Mouse (Mus musculus) embryo, embryonic 10.5 days (tissue): ENCODE results near the gene Kng2.
"Not testable (repeated sequence)": the region's sequence is repeated elsewhere in the genome, so short reads cannot be mapped to it uniquely, and the experiment has no call there.

ENCODE experiments used
- DNase-seq: peaks from one replicate; pipeline ENCODE4 v3.0.0-alpha.2; 2015; ENCODE audit warnings: low spot score

The Kng2 gene

DNA sequence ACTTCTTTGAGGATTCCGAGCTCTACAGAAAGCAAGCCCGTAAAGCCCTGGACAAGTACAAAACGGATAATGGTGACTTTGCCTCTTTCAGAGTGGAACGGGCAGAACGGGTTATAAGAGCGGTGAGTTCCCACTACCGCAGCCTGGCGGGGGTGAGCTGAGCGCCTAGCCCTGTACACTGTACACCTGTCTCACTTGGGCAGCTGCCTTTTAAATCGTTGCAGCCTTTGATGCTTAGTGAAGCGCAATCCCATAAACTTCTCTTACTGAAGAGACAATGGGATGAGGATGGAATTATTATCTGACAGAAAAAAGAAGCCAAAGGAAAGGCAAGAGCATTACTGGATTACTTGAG is 73.2 kb downstream of the Kng2 start:
- no peak for DNase-seq

DNA sequence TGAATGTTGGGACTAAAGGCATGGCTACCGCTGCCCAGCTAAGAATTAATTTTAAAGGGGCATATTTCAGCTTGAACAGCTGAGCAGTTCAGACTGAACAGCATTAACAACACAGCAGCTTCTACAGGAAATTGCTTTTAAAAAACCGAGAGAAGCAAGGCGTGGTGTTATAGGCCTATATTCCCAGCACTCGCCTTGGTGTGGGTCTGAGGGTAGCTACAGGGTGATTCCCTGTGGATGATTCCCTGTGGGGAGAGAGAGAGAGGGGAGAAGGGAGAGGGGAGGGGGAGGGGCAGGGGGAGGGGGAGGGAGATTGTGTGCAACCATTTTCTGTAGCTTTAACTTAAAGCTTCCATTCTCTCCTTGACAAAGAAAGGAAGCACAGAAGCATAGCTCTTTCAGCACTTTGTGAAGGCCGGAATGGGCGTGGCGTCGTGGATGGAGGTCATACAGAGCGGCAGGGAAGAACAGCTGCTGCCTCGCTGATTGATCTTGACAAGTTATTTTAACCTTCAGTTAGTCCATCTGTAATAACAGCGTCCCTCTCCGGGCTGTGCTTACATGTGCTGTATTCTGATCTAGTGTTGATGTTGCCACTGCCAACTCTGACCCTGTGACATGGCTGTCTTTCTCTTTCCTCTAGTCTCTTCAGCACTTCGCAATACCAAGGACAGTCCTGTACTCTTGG is 73.7 kb downstream of the Kng2 start:
- peak; percentile 82 for DNase-seq

DNA sequence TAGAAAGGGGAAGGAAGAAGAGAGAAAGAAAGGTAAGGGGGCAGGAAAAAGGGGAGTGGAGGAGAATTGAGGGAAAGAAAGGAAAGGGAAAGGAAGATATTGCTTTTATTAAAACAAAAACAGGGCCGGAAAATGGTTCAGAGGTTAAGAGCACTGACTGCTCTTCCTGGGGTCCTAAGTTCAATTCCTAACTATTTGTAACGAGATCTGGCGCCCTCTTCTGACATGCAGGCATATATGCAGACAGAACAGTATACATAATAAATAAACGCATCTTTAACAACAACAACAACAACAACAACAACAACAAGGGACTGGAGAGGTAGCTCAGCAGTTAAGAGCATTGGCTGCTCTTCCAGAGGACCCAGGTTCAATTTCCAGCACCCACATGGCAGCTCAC is 76.2 kb downstream of the Kng2 start:
- DNase-seq, result peak; percentile 29

DNA sequence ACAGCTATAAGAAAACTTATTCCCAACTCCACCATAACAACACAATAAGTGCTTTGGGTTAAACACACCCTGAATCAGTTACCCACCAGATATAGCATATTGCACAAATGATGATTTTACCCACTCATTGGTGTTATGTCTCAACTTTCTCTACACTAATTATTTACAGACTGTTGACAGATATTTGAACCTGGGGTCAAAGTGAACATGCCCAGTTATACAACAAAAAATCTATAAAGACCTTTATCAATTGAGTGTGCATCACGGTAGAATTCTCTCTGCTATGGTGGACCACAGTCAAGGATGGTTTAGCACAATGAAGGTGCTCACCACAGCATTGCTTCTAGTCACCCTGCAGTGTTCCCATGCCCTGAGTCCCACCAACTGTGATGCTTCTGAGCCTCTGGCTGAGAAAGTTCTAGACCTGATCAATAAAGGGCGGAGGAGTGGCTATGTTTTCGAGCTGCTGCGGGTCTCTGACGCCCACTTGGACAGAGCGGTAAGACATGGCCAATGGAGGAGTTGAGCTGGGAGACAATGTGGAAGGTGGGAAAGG is 78.4 kb downstream of the Kng2 start, which contains the start of gene Hrg:
Gene Hrg, plus strand, starts transcription at position 233 of the 556 bp plus-strand sequence.
- no peak for DNase-seq

DNA sequence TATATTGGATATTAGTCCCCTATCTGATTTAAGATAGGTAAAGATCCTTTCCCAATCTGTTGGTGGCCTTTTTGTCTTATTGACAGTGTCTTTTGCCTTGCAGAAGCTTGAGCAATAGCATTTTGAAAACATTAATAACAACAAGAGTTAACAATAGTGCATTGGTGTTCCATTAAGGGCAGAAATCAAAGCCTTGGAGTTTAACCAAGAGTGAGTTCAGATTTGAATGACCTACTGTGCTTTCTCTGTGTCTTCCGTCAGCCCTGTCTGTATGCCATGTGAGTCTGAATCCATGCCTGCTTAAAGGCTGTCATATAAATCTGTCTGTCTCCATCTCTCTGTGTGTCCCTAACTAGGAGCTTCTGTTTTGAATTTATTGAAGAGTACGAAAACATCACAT is 81.9 kb downstream of the Kng2 start:
- no peak for DNase-seq

DNA sequence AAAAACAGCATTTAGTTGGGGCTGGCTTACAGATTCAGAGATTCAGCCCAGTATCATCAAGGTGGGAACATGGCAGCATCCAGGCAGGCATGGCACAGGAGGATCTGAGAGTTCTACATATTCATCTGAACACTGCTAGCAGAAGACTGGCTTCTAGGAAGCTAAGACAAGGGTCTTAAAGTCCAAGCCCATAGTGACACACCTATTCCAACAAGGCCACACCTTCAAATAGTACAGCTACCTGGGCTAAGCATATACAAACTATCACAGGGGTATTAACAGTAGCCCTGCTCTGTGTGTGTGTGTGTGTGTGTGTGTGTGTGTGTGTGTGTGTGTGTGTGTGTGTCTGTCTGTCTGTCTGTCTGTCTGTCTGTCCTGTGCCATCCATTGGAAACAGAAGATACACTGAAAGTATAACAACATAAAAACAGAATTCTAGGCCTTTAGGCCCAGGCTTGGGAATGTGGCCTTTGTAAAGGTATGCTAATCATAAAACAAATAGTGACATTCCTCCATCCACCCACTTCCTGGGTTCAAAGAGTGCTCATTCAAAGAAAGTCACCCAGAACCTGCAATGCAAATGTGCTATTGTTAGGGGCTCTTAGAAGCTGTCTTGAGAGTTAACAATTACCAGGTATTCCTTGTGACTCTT is 87.3 kb downstream of the Kng2 start:
- not testable (repeated sequence) for DNase-seq

DNA sequence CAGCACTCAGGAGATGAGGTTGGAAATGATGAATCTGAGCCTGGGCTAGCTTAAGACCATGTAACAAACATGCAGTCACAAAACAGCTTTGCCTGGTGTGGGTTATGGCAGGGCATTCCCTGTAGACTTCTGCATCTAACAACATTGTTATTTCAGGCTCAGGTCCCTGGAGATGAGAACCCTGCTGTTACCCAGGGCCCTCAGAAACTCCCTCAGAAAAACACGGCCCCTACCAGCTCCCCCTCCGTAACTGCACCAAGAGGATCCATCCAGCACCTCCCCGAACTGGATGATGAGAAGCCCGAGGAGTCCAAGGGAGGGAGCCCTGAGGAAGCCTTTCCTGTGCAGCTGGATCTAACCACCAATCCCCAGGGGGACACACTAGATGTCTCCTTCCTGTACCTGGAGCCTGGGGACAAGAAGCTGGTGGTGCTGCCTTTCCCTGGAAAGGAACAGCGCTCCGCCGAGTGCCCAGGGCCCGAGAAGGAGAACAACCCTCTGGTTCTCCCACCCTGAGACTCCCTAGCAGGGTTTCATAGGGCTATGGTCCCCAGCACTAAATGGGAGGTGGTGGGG is 90.1 kb downstream of the Kng2 start:
- DNase-seq, result no peak

DNA sequence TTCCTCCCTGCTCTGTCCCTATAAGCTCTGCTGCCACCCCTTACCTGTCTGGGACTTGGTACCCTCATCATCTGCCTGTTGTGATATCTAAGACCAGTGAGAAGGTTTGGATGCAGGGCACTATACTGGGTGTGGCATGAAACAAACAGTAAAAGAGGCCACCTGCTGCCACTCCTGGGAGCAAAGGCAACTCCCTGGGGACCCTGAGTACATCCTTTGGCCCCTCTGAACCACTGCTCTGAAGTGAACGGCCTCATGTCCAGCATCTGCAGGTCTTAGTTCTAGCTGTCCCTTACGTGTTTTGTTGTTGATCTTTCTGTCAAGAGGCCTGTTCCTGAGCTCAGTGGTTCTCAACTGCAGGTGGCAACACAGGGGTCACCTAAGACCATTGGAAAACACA is 90.7 kb downstream of the Kng2 start:
- DNase-seq, result no peak

DNA sequence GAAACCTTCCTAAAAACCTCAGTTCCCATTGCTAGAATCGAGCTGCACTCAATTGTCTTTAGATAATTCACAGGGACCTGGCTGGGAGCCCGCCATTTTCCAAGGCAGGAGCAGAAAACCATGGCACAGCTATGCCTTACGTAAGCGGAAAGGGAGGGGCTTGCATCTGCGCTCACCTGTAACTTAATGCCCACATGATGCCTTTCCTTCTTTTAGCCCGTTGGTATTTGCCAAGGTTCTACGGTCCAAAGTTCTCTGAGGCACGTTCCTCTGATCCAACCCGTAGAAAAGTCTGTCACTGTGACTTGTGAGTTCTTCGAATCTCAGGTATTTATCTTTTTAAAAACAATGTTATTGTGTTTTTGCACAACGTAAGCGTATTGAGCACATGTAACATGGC is 91.7 kb downstream of the Kng2 start:
- no peak for DNase-seq
